Mouse (Mus musculus) erythroblast, embryonic 14.5 days (primary cell): ENCODE data around the gene Nrl.

Source experiments
- GATA1 ChIP-seq: IDR thresholded peaks from 2 replicates; pipeline ENCODE4 v1.6.1; 2012; ENCODE audit warnings: low read length, inconsistent platforms, mixed read lengths
- TAL1 ChIP-seq: IDR thresholded peaks from 3 replicates; pipeline ENCODE4 v1.6.1; 2012; ENCODE audit warnings: low read length, inconsistent platforms, mixed read lengths

- TF ChIP-seq TAL1, result no peak
- TF ChIP-seq GATA1, result no peak
Observed at GRCm38 (mm10) chr14:55495509-55496240, 29.1 kb downstream of the Nrl start.
